Mouse (Mus musculus) liver, embryonic 16.5 days (tissue): ENCODE results near the gene Ippk. TPM values are rescaled to one million over a fixed set of nuclear protein-coding genes. Genes with fewer than 3 reads are reported as not detected.

Experiments used
- ATAC-seq: fragments of 200-750 bp; cut with Nextera tagmentation; 2 replicates; pipeline ENCODE4 v1.8.0; 2017; ENCODE audit warnings: low read depth, mild to moderate bottlenecking, moderate number of reproducible peaks, moderate library complexity
- H3K27ac ChIP-seq: fragments of 300-500 bp; sonication (generic); 2 replicates; pipeline ENCODE4 v1.5.1; 2014; ENCODE audit warnings: mild to moderate bottlenecking, low read length
- H3K27me3 ChIP-seq: fragments of 300-500 bp; sonication (generic); 2 replicates; pipeline ENCODE4 v1.6.1; 2014; ENCODE audit warnings: low read depth, low read length, mixed read lengths; ENCODE audit not compliant: control insufficient read depth, insufficient read depth
- H3K36me3 ChIP-seq: fragments of 300-500 bp; sonication (generic); 2 replicates; pipeline ENCODE4 v1.6.1; 2014; ENCODE audit warnings: mild to moderate bottlenecking; ENCODE audit not compliant: control insufficient read depth, insufficient read depth
- H3K4me1 ChIP-seq: fragments of 300-500 bp; sonication (generic); 2 replicates; pipeline ENCODE4 v1.6.1; 2014; ENCODE audit warnings: low read depth, low read length, mixed read lengths; ENCODE audit not compliant: control insufficient read depth
- H3K4me2 ChIP-seq: fragments of 300-500 bp; sonication (generic); 2 replicates; pipeline ENCODE4 v1.6.1; 2014; ENCODE audit warnings: low read depth, low read length, mixed read lengths
- H3K4me3 ChIP-seq: fragments of 300-500 bp; sonication (generic); 2 replicates; pipeline ENCODE4 v1.5.1; 2014; ENCODE audit warnings: low read depth, mild to moderate bottlenecking, low read length
- H3K9ac ChIP-seq: fragments of 300-500 bp; sonication (generic); 2 replicates; pipeline ENCODE4 v1.6.1; 2014; ENCODE audit warnings: low read depth, low read length
- H3K9me3 ChIP-seq: fragments of 300-500 bp; sonication (generic); replicated peaks from 2 replicates; pipeline ENCODE4 v1.6.1; 2016; ENCODE audit warnings: low read length; ENCODE audit not compliant: control insufficient read depth
- WGBS: fragments of 180-500 bp; shearing (Covaris S2); extraction: QIAGEN DNeasy Blood & Tissue Kit; methylation state at CpG from one replicate; pipeline ENCODE4 v1.1.7; 2014; ENCODE audit not compliant: insufficient replicate concordance; 5-methylcytosine and 5-hydroxymethylcytosine counted together
- polyA plus RNA-seq: library from polyadenylated mRNA; unstranded; fragments of >200 nt; fragmentation: Nextera tagmentation; extraction: Ambion mirVana; gene quantifications from 2 replicates; pipeline ENCODE4 v1.2.1, GENCODE M21; 2015

The Ippk gene
- polyA plus RNA-seq, 1 experiment from 2014 or later = 6.8 TPM

DNA sequence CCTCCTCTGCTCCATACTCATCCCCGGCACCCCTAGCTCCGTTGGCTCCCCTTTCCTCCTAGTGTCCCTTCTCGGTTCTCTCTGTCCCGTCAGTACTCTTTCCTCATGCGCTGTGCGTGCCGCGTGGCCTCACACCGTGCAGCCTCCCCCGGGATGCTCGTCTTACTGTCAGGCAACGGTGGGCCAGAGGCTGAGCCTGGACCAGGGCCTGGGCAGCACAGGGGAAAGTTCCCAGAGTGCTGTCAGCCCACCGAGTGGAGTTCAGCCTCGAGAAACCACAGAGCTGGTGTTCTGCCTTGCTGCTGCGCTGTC, 513 bp downstream of the Ippk start:
- Histone ChIP-seq H3K27ac (peak overlapping the region; percentile 74), H3K4me3 (peak overlapping the region; percentile 85), H3K9ac (peak overlapping the region; percentile 83), H3K36me3 (no peaks in the 10 kb centered on the region), H3K27me3 (no peaks in the 10 kb centered on the region), H3K9me3 (no peaks in the 10 kb centered on the region), H3K4me1 (peaks cover 22% of the 10 kb centered on the region), H3K4me2 (peak overlapping the region; percentile 84)
- peak; percentile 30 for ATAC-seq
- WGBS = under 1% methylated on average over 15 of the region's 15 CpGs

DNA sequence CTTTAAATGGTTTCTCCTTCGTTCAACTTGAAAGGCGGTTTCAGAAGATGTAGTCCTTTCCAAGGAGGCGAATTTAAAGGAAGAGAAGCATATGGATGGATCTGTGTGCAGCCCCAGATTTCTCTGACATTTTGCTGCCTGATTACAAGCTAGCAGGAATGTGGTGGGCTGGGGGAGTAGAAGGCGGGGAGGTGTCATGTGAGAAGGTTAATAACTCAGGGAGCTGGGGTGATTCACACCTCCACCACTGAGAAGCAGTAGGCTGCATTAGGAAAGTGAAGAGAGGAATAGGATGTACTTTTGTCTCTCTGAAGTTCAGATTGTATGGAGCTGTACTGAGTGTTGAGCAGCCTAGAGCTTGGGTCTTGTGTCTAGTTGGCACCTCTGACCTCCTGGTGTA, 910 bp downstream of the Ippk start:
- Histone ChIP-seq H3K27ac (no peak overlapping the region), H3K36me3 (no peaks in the 10 kb centered on the region), H3K4me3 (peak overlapping the region; percentile 85), H3K4me2 (peak overlapping the region; percentile 84), H3K9ac (peak overlapping the region; percentile 83), H3K27me3 (no peaks in the 10 kb centered on the region), H3K4me1 (peaks cover 22% of the 10 kb centered on the region), H3K9me3 (no peaks in the 10 kb centered on the region)
- no peak for ATAC-seq
- 18% methylated on average over 4 of the region's 4 CpGs for WGBS

- 73% methylated on average over 3 of the region's 3 CpGs for WGBS
- ATAC-seq = no peak
- H3K36me3 ChIP-seq = no peaks in the 10 kb centered on the region
- no peaks in the 10 kb centered on the region for H3K27me3 ChIP-seq
- H3K27ac ChIP-seq = no peak overlapping the region
- H3K9ac ChIP-seq = no peak overlapping the region
- H3K4me2 ChIP-seq = no peak overlapping the region
- H3K4me3 ChIP-seq = no peak overlapping the region
- H3K9me3 ChIP-seq = no peaks in the 10 kb centered on the region
- H3K4me1 ChIP-seq = peaks cover 17% of the 10 kb centered on the region
Measured at GRCm38 (mm10) chr13:49426736-49427135, 5.7 kb downstream of the Ippk start.

- Histone ChIP-seq H3K27ac (no peak overlapping the region), H3K9ac (no peak overlapping the region), H3K4me1 (peaks cover 4% of the 10 kb centered on the region; the same call in 1 of the 2 replicates), H3K36me3 (no peaks in the 10 kb centered on the region), H3K4me2 (no peak overlapping the region), H3K27me3 (no peaks in the 10 kb centered on the region), H3K9me3 (no peaks in the 10 kb centered on the region), H3K4me3 (no peak overlapping the region)
- 64% methylated on average over 1 of the region's 1 CpGs for WGBS
- no peak for ATAC-seq
Measured at GRCm38 (mm10) chr13:49428042-49428675, 7.1 kb downstream of the Ippk start.

GRCm38 (mm10) chr13:49430529-49430928, 9.5 kb downstream of the Ippk start:
- Histone ChIP-seq H3K4me1 (no peaks in the 10 kb centered on the region), H3K4me3 (no peak overlapping the region), H3K4me2 (no peak overlapping the region), H3K9ac (no peak overlapping the region), H3K27me3 (no peaks in the 10 kb centered on the region), H3K9me3 (no peaks in the 10 kb centered on the region), H3K27ac (no peak overlapping the region), H3K36me3 (no peaks in the 10 kb centered on the region)
- no peak for ATAC-seq
- WGBS = 69% methylated on average over 4 of the region's 4 CpGs

GRCm38 (mm10) chr13:49433268-49434029, 12.4 kb downstream of the Ippk start:
- H3K27me3 ChIP-seq = no peaks in the 10 kb centered on the region
- H3K9ac ChIP-seq = no peak overlapping the region
- H3K4me2 ChIP-seq = no peak overlapping the region
- H3K4me3 ChIP-seq = no peak overlapping the region
- no peaks in the 10 kb centered on the region for H3K4me1 ChIP-seq
- WGBS = 61% methylated on average over 2 of the region's 2 CpGs
- H3K27ac ChIP-seq = no peak overlapping the region
- H3K36me3 ChIP-seq = peaks cover 2% of the 10 kb centered on the region; the same call in 1 of the 2 replicates
- H3K9me3 ChIP-seq = no peaks in the 10 kb centered on the region
- ATAC-seq = no peak

- Histone ChIP-seq H3K36me3 (peaks cover 2% of the 10 kb centered on the region; the same call in 1 of the 2 replicates), H3K9me3 (no peaks in the 10 kb centered on the region), H3K9ac (no peak overlapping the region), H3K4me1 (no peaks in the 10 kb centered on the region), H3K4me3 (no peak overlapping the region), H3K4me2 (no peak overlapping the region), H3K27me3 (no peaks in the 10 kb centered on the region), H3K27ac (no peak overlapping the region)
- 59% methylated on average over 1 of the region's 1 CpGs for WGBS
- ATAC-seq = no peak
Measured at GRCm38 (mm10) chr13:49435745-49436144, 14.7 kb downstream of the Ippk start.

DNA sequence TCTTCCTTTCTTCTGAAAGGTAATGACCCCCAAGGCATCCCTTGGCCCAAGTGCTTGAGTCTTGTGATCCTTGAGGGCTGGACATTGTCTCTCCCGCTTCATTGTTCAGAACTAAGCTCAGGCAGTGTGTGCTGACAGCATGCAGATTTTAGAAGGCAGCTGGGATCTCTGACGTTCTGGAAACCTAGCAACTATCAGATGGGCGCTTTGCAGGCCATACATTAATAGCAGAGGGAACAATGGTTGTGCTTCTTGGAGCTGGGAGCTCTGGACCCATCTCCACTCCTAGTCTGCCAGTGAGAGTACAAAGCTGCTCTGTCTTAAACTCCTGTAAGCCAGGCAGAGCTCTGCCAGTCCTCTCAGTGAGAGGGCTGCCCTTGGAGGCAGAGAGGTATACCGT, 15.1 kb downstream of the Ippk start:
- H3K9ac ChIP-seq = no peak overlapping the region
- H3K27ac ChIP-seq = no peak overlapping the region
- H3K36me3 ChIP-seq = peaks cover 2% of the 10 kb centered on the region; the same call in 1 of the 2 replicates
- WGBS = 69% methylated on average over 4 of the region's 4 CpGs
- H3K4me3 ChIP-seq = no peak overlapping the region
- H3K4me1 ChIP-seq = no peaks in the 10 kb centered on the region
- no peak for ATAC-seq
- no peak overlapping the region for H3K4me2 ChIP-seq
- H3K9me3 ChIP-seq = no peaks in the 10 kb centered on the region
- H3K27me3 ChIP-seq = no peaks in the 10 kb centered on the region

DNA sequence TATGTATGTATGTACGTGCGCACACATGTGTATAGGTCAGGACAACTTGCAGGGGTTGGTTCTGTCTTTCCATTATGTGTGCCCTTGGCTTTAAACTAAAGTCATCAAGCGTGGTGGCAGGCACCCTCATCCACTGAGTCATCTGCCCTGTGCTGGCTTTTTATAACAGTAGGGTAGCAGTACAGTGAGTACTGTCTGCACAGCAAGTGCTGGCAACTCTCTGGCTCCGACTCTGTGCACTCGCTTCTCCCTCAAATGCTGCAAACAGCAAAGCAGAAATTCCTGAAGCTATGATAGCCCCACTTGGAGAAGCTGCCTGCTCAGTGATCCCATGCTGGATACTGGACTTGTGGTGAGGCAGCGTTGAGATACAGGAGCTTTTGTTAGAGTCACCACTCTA, 23.4 kb downstream of the Ippk start:
- WGBS = 79% methylated on average over 6 of the region's 6 CpGs
- H3K4me2 ChIP-seq = no peak overlapping the region
- H3K4me1 ChIP-seq = no peaks in the 10 kb centered on the region
- no peaks in the 10 kb centered on the region; the same call in none of the 2 replicates for H3K36me3 ChIP-seq
- no peaks in the 10 kb centered on the region for H3K27me3 ChIP-seq
- no peak overlapping the region for H3K9ac ChIP-seq
- no peak for ATAC-seq
- no peaks in the 10 kb centered on the region for H3K9me3 ChIP-seq
- no peak overlapping the region for H3K4me3 ChIP-seq
- no peak overlapping the region for H3K27ac ChIP-seq
